Mouse (Mus musculus) ES-Bruce4 (cell line): ENCODE measurements around the gene Gatad2b.

Experiments
- CTCF ChIP-seq: IDR thresholded peaks from one replicate; pipeline ENCODE4 v1.8.1; 2011; ENCODE audit warnings: low read depth, low read length
- EP300 ChIP-seq: IDR thresholded peaks from 2 replicates; pipeline ENCODE4 v1.6.1; 2011; ENCODE audit warnings: low read depth, low read length; ENCODE audit not compliant: insufficient read depth
- POLR2A ChIP-seq: IDR thresholded peaks from one replicate; pipeline ENCODE4 v1.8.1; 2011; ENCODE audit warnings: low read length; ENCODE audit not compliant: insufficient read depth

GRCm38 (mm10) chr3:90290602-90291001, 2.4 kb upstream of the Gatad2b start:
- TF ChIP-seq POLR2A (no peak), CTCF (no peak), EP300 (no peak)
